Mouse (Mus musculus): Measurements from ENCODE around the gene Pdcd1lg2. TPM values are rescaled to one million over a fixed set of nuclear protein-coding genes. Genes with fewer than 3 reads are reported as not detected.

Pdcd1lg2 gene
- polyA plus RNA-seq, 1 experiment from 2014 or later, result not detected

GRCm38 (mm10) chr19:29518409-29518808, 107.7 kb downstream of the Pdcd1lg2 start:
- peaks cover 9% of the 10 kb centered on the region; the same call in 1 of the 2 replicates for H3K36me3 ChIP-seq
- no peak for DNase-seq (ENCODE audit: low spot score)
- no peaks in the 10 kb centered on the region for H3K27me3 ChIP-seq (ENCODE audit: insufficient read depth, poor library complexity, severe bottlenecking)
- H3K4me1 ChIP-seq, result peaks cover 7% of the 10 kb centered on the region; the same call in 1 of the 2 replicates
- H3K4me3 ChIP-seq, result no peak overlapping the region
- no peaks in the 10 kb centered on the region for H3K9me3 ChIP-seq
- no peak overlapping the region for H3K27ac ChIP-seq
- WGBS, result 88% methylated on average over 7 of the region's 7 CpGs

- Histone ChIP-seq H3K9me3 (no peaks in the 10 kb centered on the region), H3K27ac (no peak overlapping the region), H3K36me3 (peaks cover 9% of the 10 kb centered on the region; the same call in 1 of the 2 replicates), H3K4me1 (peaks cover 7% of the 10 kb centered on the region; the same call in 1 of the 2 replicates), H3K27me3 (ENCODE audit: insufficient read depth, poor library complexity, severe bottlenecking) (no peaks in the 10 kb centered on the region), H3K4me3 (no peak overlapping the region)
- DNase-seq (ENCODE audit: low spot score), result no peak
- 77% methylated on average over 4 of the region's 4 CpGs for WGBS
Measured at GRCm38 (mm10) chr19:29518922-29519321, 108.2 kb downstream of the Pdcd1lg2 start.

Other genes with a start within 250 kb of the Pdcd1lg2 start
- 7.8 and 8.1 TPM in 2 replicates for gene Jak2, start 159.1 kb upstream of the Pdcd1lg2 start, polyA plus RNA-seq (2016; fragmentation: Nextera tagmentation; extraction: Ambion mirVana)
- gene Insl6, start 85.6 kb upstream of the Pdcd1lg2 start, polyA plus RNA-seq (2016; fragmentation: Nextera tagmentation; extraction: Ambion mirVana), result 4.6 and 6.5 TPM in 2 replicates
- gene Rln1, start 76.2 kb upstream of the Pdcd1lg2 start, polyA plus RNA-seq (2016; fragmentation: Nextera tagmentation; extraction: Ambion mirVana), result 0.38 TPM in 1 of 2 replicates, not detected in the other
- gene Plgrkt, start 43.5 kb upstream of the Pdcd1lg2 start, polyA plus RNA-seq (2016; fragmentation: Nextera tagmentation; extraction: Ambion mirVana), result 41.5 and 42.5 TPM in 2 replicates
- 0.39 and 0.41 TPM in 2 replicates for gene Cd274, start 43.5 kb upstream of the Pdcd1lg2 start, polyA plus RNA-seq (2016; fragmentation: Nextera tagmentation; extraction: Ambion mirVana)
- 6.6 and 8.9 TPM in 2 replicates for gene Ric1, start 111.4 kb downstream of the Pdcd1lg2 start, polyA plus RNA-seq (2016; fragmentation: Nextera tagmentation; extraction: Ambion mirVana)
- gene Ermp1, start 237.5 kb downstream of the Pdcd1lg2 start, polyA plus RNA-seq (2016; fragmentation: Nextera tagmentation; extraction: Ambion mirVana), result 8.1 and 9.5 TPM in 2 replicates